Mouse (Mus musculus) CD4-positive, CD25-positive, alpha-beta regulatory T cell, adult 4 months (primary cell): ENCODE results near the gene Zfp180. TPM values are rescaled to one million over a fixed set of nuclear protein-coding genes. Genes with fewer than 3 reads are reported as not detected.
A peak's percentile ranks its signal among the peaks of the same experiment; 100 is the strongest.
"Not testable (repeated sequence)": the region's sequence is repeated elsewhere in the genome, so short reads cannot be mapped to it uniquely, and the experiment has no call there.

Source experiments
- ATAC-seq: one replicate; pipeline ENCODE4 v1.8.0; 2017
- polyA plus RNA-seq, 2 experiments: library from polyadenylated mRNA; unstranded; fragments of 100-300 nt; shearing (Covaris generic); gene quantifications; one replicate each; pipeline ENCODE4 v1.2.1; 2017

Zfp180 gene
- 10 to 100 TPM; 21.5 to 23.8 TPM for polyA plus RNA-seq

DNA sequence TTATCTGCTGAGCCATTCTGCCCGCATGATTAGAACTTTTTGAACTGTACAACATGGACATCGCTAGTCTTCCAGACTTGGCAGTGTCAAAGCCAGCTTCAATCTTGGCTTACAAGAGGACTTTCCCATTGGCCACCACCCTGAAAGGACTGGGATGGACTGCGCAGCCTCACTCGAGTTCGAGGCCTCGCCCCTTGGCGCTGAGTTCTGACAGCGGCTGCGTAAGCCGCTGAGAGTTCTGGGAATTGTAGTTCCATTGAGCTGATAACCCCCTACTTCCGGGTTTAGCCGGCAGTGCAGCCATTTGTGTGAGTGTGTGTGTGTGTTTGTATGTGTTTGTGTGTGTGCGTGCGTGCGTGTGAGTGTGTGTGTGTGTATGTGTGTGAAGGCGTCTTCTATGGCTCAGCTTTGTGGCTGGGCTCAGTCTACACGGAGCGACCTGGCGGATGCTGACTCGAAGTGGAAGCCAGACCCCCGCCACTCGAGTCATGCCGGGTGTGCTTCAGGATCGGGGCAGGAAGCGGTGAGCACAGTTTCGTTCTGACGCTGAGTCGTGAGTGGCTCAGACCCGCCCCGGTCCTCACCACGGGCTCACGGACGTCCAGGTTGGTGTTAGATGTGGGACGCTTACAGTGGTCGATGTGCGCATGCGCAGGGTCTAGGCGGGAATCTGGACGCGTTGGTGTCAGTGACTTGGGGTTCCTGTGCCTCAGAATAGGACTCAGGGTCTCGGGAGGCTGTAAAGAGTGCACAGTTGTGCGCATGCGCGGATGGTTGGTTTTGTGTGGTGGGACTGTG, at the start of gene Zfp180:
Gene Zfp180, plus strand, starts transcription at position 291 of the 798 bp plus-strand sequence.
- ATAC-seq = peak; percentile 90

DNA sequence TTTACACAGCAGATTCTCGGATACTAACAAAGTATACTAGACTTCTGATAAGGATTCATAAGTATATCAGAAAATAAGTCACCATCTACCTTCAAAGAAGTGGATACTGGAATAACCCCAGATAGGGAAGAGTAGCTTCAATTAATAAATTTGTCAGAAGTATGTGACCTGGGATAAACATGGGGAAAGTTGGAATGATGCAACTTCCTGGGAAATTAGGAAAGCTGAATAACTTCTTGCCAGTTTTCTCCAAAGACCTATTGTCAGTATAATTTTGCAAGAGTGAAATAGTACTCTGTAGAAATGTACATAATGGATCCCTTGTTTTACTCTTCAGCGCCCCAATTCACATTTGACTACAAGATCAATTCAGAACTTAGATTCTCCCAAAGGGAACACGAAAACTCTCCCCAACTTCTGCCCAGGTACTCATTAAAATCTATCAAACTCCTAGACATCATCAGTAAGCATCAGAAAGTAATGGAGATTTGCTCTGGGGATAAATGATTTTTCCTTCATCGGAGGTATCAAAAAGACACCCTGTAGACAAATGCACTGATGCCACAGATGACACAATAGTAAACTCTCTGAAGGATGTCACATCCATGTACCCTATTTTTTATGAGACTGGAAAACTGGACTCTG, 28.9 kb upstream of the Zfp180 start, which contains the start of gene Vmn1r183:
Gene Vmn1r183, plus strand, starts transcription at position 595 of the 645 bp plus-strand sequence.
- ATAC-seq = no peak

DNA sequence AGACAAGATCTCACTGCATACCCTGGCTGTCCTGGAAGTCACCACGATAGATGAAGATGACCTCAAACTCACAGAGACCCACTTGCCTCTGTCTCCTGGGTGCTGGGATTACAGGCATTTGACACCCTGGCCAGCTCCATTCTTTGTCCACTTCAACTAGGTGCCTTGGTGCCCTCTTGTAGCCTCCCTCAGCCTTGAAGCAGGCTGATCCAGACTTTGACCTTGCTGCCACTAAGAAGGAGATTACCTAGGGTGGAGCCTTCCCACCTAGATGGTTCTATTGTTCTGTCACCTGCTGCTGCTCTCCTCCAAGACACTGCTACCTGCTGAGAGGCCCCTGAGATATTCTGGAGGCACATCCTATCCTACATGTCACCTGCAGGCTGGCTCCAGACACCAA, 7.3 kb upstream of the Zfp180 start:
- not testable (repeated sequence) for ATAC-seq

DNA sequence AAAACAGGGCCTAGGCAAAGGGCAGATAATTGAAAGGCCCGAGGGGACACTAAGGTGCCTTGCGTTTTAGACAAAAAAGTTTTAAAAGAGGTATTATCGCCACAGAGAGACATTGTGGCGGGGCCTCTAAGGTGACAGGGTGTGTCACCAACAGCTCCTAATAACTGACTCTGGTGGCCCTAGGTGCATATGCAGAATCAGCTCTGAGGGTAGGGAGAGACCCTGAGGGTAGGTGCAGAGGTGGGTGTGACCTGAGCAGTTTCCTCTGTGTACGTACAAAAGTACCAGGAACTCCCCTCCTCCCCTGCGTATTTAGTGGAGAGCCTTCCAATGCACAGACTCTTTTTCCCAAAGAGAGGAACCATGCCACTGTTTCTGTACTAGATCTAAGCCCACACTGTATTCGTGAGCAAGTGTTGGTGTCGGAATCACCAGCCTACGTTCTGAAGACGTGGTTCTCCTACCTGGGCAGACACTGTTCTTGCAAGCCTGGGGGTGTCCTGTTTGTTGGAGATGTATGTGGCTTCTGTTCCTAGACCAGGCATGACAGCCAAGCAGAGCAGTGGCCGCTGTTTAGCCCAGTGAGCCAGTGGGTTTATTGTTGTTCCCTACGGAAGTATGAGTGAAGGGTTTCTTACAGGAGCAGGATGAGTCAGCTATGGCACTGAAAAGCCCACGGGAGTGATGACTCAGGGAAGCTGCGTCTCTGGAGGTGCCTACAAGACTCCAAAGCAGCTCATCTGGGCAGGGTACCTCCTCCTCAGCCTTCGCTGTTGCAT, 922 bp downstream of the Zfp180 start:
- ATAC-seq = peak; percentile 15

DNA sequence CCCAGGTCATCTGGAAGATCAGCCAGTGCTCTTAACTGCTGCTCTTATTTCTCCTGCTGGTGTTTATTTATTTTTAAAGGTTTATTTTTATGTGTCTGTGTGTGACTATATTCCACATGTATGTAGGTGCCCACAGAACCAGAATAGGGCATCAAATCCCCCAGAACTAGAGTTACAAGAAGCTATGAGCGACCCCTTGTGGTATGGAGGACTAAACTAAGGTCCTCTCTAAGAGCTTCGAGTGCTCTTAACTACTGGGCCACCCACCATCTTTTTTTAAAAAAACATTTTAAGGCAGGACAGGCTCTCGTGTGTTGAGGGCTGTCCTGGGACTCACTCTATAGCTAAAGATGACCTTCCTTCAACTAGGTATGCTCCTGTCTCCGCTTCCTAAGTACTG, 5.1 kb downstream of the Zfp180 start:
- no peak for ATAC-seq

DNA sequence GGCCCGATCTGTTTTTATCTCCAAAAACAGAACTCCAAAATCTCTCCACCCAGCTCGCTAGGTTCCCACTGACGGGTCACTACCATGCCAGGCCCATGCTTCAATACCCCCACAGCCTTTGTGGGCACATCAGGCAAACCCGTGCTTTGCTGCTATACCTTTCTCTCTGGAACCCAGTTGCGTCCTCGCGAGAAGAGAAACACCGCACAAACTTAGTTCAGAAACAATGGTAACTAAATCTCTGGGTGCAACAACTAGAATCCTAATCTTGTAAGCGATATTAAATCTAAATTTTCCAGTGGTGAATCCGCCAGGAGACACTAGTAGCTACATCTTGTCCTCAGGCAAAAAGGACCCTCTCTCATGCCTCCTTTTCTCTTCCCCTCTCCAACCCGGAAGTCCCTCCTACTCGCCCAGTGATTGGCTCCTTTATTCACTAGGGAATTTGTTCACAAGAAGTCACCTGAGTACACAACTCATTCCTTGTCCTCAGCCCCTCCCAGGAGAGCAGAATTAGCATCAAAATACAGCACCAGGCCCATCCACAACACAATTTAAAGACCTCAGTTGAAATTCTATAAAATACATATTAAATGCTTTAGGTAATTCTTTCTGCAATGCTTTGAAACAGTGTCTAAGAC, 5.9 kb downstream of the Zfp180 start:
- ATAC-seq = no peak

DNA sequence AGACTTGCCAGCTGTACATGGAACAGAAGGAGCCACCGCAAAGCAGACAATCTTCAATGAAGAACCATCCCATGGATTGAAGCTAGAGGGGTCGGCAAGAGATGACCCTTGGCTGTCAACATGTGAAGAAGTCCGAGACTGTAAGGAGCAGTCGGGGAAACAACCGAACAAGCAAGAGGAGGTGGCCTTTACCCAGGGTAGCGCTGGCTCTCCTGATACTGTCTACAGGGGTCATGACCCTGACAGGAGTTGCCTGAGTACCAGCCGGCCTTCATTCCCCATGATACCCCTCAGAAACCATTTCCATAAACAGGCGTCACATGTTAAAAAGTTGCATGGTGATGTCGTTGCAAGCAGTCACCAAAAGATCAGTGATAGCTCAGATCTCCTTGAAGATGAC, 22.7 kb downstream of the Zfp180 start:
- no peak for ATAC-seq

DNA sequence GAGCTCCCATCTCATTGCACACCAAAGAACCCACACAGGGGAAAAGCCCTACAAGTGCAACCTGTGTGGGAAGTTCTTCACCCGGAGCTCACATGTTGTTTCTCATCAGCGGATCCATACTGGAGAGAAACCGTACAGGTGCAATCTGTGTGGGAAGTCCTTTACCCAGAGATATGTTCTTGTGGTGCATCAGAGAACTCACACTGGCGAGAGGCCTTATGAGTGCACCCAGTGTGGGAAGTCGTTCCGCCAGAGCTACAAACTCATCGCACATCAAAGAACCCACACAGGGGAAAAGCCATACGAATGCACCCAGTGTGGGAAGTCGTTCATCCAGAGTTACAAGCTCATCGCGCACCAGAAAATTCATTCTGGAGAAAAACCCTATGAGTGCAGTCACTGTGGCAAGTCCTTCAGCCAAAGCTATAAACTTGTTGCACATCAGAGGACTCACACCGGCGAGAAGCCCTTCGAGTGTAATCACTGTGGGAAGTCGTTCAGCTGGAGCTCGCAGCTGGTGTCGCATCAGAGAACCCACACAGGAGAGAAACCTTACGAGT, 23.5 kb downstream of the Zfp180 start:
- ATAC-seq = no peak

DNA sequence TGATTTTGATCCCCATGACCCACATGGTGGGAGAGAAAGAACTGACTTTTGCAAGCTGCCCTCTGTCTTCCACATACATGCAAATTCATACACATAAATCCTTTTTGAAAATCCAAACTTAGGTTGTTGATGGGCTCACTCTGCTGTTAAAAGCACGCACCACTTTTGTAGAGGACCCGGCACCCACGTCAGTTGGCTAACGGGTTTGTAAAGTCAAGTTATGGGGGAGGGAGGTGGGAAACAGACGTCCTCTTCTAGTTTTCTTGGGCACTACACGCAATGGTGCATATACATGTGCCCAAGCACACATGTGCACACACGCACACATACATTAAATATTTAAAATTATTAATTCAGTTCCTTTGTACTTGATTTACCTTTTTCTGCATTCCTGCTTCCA, 29.1 kb downstream of the Zfp180 start:
- ATAC-seq = no peak

DNA sequence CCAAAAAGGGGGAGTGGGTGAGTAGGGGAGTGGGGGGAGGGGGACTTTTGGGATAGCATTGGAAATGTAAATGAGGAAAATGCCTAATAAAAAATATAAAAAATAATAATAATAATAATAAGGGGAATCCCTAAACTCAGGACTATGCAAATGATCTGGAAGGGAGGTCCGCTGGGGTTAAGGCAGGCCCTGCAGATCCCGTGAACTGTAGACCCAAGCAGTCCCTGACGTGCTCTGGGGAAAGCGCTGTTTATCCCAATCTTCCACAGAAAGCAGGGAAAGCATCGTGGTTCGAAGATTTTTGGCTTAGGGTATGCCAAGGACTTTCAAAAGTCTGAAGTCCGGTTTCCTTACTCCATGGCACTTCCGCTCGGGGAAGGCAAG, 30.0 kb downstream of the Zfp180 start:
- no peak for ATAC-seq

DNA sequence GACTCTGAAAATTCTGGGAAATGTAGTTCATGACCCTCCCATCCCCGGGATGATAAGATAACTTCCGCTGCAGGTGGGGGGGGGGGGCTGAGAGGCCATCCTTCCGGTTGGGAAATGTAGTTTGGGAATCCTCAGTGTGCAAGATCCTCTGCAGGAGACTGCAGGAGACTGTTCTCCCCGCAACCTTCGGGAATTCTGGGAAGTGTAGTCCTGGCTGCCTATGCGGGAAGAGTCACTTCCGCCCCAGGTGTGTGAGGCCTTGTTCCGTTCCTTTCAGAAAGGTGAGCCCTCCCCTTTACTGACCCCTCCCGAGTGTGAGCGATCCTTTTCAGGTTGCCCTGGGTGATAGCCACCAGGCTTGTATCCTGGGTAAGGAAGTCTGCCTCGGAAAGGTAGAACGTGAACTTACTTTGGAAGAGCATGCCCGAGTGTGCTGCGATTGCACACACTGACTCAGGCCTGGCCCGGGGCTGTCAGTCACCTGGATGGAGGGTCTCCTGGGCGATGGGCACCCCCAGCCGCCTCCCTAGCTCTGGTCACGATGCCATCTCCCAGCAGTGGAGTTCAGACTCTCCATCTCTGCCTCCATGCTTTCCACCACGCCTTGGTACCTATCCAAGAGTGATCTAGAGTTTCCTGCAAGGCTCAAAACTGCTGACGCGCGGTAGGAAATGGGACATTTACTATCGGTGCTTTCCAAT, 30.6 kb downstream of the Zfp180 start, which contains the start of gene Zfp112:
Gene Zfp112, plus strand, starts transcription at position 159 of the 701 bp plus-strand sequence.
- no peak for ATAC-seq

DNA sequence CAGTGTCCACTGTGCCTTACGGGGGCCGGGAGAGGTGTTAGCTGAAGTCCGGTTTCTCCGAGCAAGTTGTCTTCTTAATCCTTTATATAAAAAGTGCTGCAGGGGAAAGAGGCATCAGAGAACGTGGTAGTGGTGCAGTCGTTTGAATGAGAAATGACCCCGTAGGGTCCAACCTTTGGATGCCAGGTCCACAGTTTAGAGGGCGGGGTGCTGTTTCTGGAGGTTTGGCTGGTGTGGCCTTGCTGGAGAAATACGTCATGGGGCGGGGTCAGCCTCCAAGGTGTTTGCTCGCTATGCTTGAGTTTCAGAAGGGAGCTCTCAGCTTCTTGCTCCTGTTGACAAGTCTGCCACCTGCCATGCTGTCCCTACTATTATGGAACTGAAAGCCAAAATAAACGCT, 31.3 kb downstream of the Zfp180 start:
- no peak for ATAC-seq

DNA sequence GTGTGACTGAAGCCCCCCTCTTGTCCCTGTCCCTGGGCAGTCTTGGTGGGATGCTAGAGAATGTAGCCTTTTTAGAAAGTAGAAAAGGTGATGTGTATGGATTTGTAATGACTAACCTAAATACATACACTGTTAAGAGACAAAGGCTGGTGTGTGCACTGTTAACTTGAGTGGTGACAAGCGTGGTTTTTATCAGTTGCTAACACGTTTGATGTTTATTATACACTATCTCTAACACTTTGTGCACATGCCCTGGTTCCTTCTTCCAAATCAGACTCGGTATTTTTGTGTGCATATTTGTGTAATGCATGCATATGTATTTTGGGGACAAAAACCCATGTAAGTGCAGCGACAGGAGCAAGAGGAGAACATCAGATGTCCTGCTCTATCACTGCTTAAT, 34.9 kb downstream of the Zfp180 start:
- no peak for ATAC-seq

DNA sequence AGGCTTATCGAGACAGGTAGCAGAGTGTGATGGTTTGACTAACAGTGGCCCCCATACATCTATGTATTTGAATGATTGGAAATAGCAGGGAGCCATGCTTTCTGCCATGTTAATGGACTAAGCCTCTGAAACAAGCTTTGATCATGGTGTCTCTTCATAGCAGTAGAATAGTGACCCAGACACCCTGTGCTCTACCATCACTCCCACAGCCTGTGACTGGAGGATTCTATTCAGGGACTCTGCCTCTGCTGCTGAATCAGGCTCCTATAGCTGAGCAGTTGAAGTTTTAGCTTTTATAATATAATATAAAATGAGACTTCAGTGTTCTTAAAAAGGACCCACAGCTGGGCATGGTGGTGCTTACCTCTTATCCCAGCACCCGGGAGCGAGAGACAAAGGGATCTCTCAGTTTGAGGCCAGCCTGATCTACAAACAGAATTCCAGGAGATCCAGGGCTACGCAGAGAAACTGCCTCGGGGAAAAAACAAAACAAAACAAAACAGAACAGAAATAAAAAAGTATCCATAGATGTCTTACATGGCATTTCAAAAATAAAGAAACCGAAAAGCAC, 51.8 kb downstream of the Zfp180 start:
- ATAC-seq = peak; percentile 1

DNA sequence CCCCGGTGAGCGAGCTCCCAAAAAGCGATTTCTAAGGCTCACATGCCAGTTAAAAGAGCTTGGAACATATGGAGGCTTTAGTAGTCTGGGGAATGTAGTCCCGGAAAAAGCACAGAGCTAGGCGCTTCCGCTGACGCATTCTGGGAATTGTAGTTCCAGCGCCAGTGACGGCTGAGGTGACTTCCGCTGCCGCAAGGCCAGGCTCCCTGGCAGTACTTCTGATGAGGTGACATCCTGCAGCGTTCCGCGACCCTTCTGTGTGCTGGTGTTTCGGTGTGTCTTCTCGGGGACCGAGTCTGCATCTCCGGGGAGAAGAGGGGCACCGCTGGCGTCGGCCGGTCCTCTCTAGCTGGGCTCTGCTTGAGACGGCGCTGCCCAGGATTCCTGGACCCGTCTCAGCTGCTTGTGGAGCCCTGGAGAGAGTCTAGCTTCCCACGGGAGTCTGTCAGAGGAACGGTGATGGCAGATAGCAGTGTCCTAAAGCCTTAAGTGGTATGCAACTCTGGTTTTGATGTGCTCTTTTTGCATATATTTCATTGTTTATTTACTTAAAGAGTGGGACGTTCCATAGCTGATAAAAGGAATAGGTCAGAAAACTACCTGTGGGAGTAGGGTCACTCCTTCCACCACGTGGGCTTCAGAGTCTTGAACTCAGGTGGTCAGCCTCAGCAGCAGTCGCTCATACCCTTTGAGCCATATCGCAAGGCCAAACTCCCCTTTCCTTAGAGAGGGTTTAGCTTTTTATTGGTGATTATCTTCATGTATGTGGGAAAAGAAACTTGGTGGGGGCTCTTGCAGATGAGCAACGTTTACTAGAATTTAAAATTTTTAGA, 52.5 kb downstream of the Zfp180 start, which contains the start of gene Zfp235:
Gene Zfp235, plus strand, starts transcription at position 174 of the 833 bp plus-strand sequence.
- ATAC-seq = peak; percentile 100

DNA sequence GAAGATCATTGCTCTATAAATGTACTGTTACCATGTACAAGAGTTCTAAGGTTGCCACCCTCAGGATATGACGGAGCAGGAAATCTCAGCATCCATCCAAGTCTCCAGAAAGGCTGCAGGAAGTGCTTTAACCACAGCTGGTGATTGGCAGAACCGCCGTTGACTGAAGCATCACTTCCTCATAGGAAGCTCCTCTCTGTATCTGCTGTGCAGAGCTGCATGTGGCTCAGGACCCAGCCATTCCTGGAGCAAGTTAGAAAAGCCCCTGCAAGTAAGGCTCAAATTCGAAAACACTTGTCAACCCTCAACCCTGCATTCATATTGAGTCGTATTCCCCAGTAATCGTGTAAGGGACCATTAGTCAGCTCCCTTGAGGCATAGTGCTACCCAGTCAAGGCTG, 60.8 kb downstream of the Zfp180 start:
- no peak for ATAC-seq

DNA sequence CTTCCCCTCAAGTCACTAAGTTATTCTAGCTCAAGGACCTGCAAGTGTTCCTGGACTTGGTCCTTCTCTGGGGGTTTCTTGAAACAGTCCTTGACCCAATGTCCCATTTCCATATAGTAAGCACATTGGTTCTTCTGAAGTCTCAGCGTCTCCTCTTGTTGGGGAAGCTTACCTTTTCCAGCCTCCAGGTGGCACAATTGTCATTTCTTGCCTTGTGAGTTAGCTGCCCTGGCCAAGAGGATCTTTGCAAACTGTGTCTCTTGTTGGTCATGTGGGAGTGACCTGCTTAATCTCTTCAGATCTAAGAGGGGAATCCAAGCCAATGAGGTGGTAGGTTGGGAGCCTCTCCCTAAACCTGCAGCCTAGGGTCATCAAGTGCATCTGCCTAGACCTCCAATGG, 71.5 kb downstream of the Zfp180 start:
- ATAC-seq = no peak
